ENCODE assay signal across 25 mouse cellular contexts in genomic region chr10:7778361-7778760, GRCm38 (mm10). TPM values are rescaled to one million over a fixed set of nuclear protein-coding genes. Genes with fewer than 3 reads are reported as not detected.
A peak's percentile ranks its signal among the peaks of the same experiment; 100 is the strongest.
DNase-seq lines count a peak whose midpoint lies in the region; ATAC-seq and TF ChIP-seq lines count a peak whose summit lies in the region.
"Had no signal": no experiment of that assay in that cellular context is flagged by ENCODE, and none has a peak within 500 bp of the region (broad histone marks: within the 10 kb centered on the region; RNA-seq: fewer than 3 reads in every experiment).

No protein-coding gene starts in this region.

- H3K27me3 ChIP-seq in cerebellum, adult 2 months (ENCODE audit: control insufficient read depth, insufficient read depth, low read length): no peaks in the 10 kb centered on the region
- no peaks in the 10 kb centered on the region for H3K27me3 ChIP-seq in liver, adult 2 months (ENCODE audit: control insufficient read depth, insufficient read depth, low read length)
- H3K27me3 ChIP-seq in hindbrain, embryonic 13.5 days: no peaks in the 10 kb centered on the region
- H3K27me3 ChIP-seq: heart, embryonic 13.5 days; hindbrain, embryonic 15.5 days; lung, embryonic 15.5 days; Patski had no signal

- no peak overlapping the region for H3K4me2 ChIP-seq in hindbrain, embryonic 13.5 days
- H3K4me2 ChIP-seq: heart, embryonic 13.5 days; hindbrain, embryonic 15.5 days; liver, embryonic 11.5 days; lung, embryonic 15.5 days had no signal

- no peak overlapping the region for H3K4me3 ChIP-seq in cerebellum, adult 2 months (replicated peaks; ENCODE audit: insufficient read depth, low read depth, low read length)
- H3K4me3 ChIP-seq in liver, adult 2 months (ENCODE audit: insufficient read depth, low read depth, low read length): no peak overlapping the region
- H3K4me3 ChIP-seq in hindbrain, embryonic 13.5 days: no peak overlapping the region
- H3K4me3 ChIP-seq: erythroblast, embryonic 14.5 days; heart, embryonic 13.5 days; hindbrain, embryonic 15.5 days; lung, embryonic 15.5 days had no signal

- peak; percentile 15 for DNase-seq in cerebellum, adult 2 months
- DNase-seq in liver, adult 2 months (ENCODE audit: extremely low read depth, low read depth, low spot score): peak; percentile 7
- no peak for DNase-seq in liver
- DNase-seq in adrenal gland, adult 2 months: peak; percentile 65
- DNase-seq in adrenal gland, postnatal 36 days: peak; percentile 71 to 73
- no peak for DNase-seq in right cerebral cortex, postnatal 36 days (ENCODE audit: low spot score in 2 of 2)
- DNase-seq: cerebellum, adult 9-10 months; heart, postnatal 10 days; kidney, adult 18-20 months; kidney, postnatal 4 days; midbrain, embryonic 14.5 days; right cerebral cortex, postnatal 4 days; thymus, adult 18-20 months; thymus, postnatal 25 days had no signal

- no peak for ATAC-seq in cerebellum, adult (ENCODE audit: insufficient number of reproducible peaks, low FRiP score, low TSS enrichment)
- ATAC-seq in hindbrain, embryonic 13.5 days (ENCODE audit: low FRiP score): no peak
- ATAC-seq: forebrain, embryonic 16.5 days; Patski had no signal

- WGBS in cerebellum, adult 2 months: 87% methylated on average over 3 of the region's 3 CpGs
- WGBS in liver, adult 2 months: 93% methylated on average over 3 of the region's 3 CpGs
- WGBS in hindbrain, embryonic 13.5 days: 93% methylated on average over 3 of the region's 3 CpGs

- H3K4me1 ChIP-seq in cerebellum, adult 2 months (ENCODE audit: control insufficient read depth, insufficient read depth, low read length): no peaks in the 10 kb centered on the region
- H3K4me1 ChIP-seq in liver, adult 2 months (ENCODE audit: control insufficient read depth, insufficient read depth, low read length): peaks cover 6% of the 10 kb centered on the region; the same call in 1 of the 2 replicates
- H3K4me1 ChIP-seq in hindbrain, embryonic 13.5 days (replicated peaks): peaks cover 10% of the 10 kb centered on the region; the same call in 1 of the 2 replicates

- no peak for TF ChIP-seq CTCF in cerebellum, adult 2 months (IDR thresholded peaks at IDR 0.05; ENCODE audit: borderline replicate concordance, insufficient read depth, low read depth, low read length)
- no peak for TF ChIP-seq CTCF in liver, adult 2 months (IDR thresholded peaks at IDR 0.05; ENCODE audit: low read depth, low read length)

- H3K79me2 ChIP-seq in liver, adult 2 months (ENCODE audit: control insufficient read depth, insufficient read depth, low read length): peaks cover 6% of the 10 kb centered on the region; the same call in 1 of the 2 replicates

- H3K9ac ChIP-seq in liver, adult 2 months (ENCODE audit: low read depth, low read length): no peak overlapping the region
- no peak overlapping the region for H3K9ac ChIP-seq in hindbrain, embryonic 13.5 days
- H3K9ac ChIP-seq: heart, embryonic 13.5 days; hindbrain, embryonic 15.5 days; lung, embryonic 15.5 days had no signal

- no peak overlapping the region for H3K27ac ChIP-seq in cerebellum, adult 2 months (ENCODE audit: insufficient read depth, low read length)
- H3K27ac ChIP-seq in liver, adult 2 months (replicated peaks; ENCODE audit: insufficient read depth, low read depth, low read length): no peak overlapping the region
- no peak overlapping the region for H3K27ac ChIP-seq in hindbrain, embryonic 13.5 days
- H3K27ac ChIP-seq: heart, embryonic 13.5 days; hindbrain, embryonic 15.5 days; lung, embryonic 15.5 days; stomach, postnatal 0 days had no signal

- no peaks in the 10 kb centered on the region for H3K9me3 ChIP-seq in hindbrain, embryonic 13.5 days
- H3K9me3 ChIP-seq: heart, embryonic 13.5 days; hindbrain, embryonic 15.5 days; lung, embryonic 15.5 days had no signal

- no peak for TF ChIP-seq POLR2A in cerebellum, adult 2 months (IDR thresholded peaks at IDR 0.05; ENCODE audit: borderline replicate concordance, insufficient read depth, low read length)
- TF ChIP-seq POLR2A in liver, adult 2 months (IDR thresholded peaks at IDR 0.05; ENCODE audit: extremely low read depth, insufficient read depth, low read length): no peak

- peaks cover 15% of the 10 kb centered on the region for H3K36me3 ChIP-seq in liver, adult 2 months (ENCODE audit: control insufficient read depth, insufficient read depth, low read length)
- H3K36me3 ChIP-seq in hindbrain, embryonic 13.5 days: peaks cover 34% of the 10 kb centered on the region

RNA-seq across cellular contexts. Expression of gene Ginm1, which starts 14.3 kb away (rescaled TPM):
- polyA plus RNA-seq in cerebellum, adult 2 months (2012; rRNA removed): 27.6 and 34.1 TPM in 2 replicates
- 34.4 and 64.2 TPM in 2 replicates for total RNA-seq in liver, adult 2 months (2014; rRNA removed)
- polyA plus RNA-seq in liver, adult 2 months (2012; rRNA removed): 13.6 TPM in 2 replicates
- 100 to 1,000 TPM; 224 to 279 TPM for total RNA-seq in adrenal gland, adult 2 months (2021)
- polyA plus RNA-seq in adrenal gland, adult 2 months (2012; rRNA removed): 28.2 and 33.4 TPM in 2 replicates
- 100 to 1,000 TPM; 186 to 323 TPM for total RNA-seq in adrenal gland, postnatal 36 days (2021)
- polyA plus RNA-seq in hindbrain, embryonic 13.5 days (2015; fragmentation: Nextera tagmentation; extraction: Ambion mirVana): 49.3 and 54.5 TPM in 2 replicates

RNA-seq across cellular contexts. Expression of gene Ppil4, which starts 14.3 kb away (rescaled TPM):
- 22.3 and 23.1 TPM in 2 replicates for polyA plus RNA-seq in cerebellum, adult 2 months (2012; rRNA removed)
- 9.1 and 12.1 TPM in 2 replicates for total RNA-seq in liver, adult 2 months (2014; rRNA removed)
- 2.4 and 2.8 TPM in 2 replicates for polyA plus RNA-seq in liver, adult 2 months (2012; rRNA removed)
- 10 to 100 TPM; 21.6 to 26.7 TPM for total RNA-seq in adrenal gland, adult 2 months (2021)
- polyA plus RNA-seq in adrenal gland, adult 2 months (2012; rRNA removed): 2.7 and 3.5 TPM in 2 replicates
- total RNA-seq in adrenal gland, postnatal 36 days (2021): 10 to 100 TPM; 21.4 to 27.8 TPM
- polyA plus RNA-seq in hindbrain, embryonic 13.5 days (2015; fragmentation: Nextera tagmentation; extraction: Ambion mirVana): 49.1 and 49.7 TPM in 2 replicates

RNA-seq across cellular contexts. Expression of gene Katna1, which starts 52.6 kb away (rescaled TPM):
- 12.5 and 13.8 TPM in 2 replicates for polyA plus RNA-seq in cerebellum, adult 2 months (2012; rRNA removed)
- 16.0 and 18.9 TPM in 2 replicates for total RNA-seq in liver, adult 2 months (2014; rRNA removed)
- polyA plus RNA-seq in liver, adult 2 months (2012; rRNA removed): 1.7 and 2.4 TPM in 2 replicates
- 10 to 100 TPM; 28.5 to 31.3 TPM for total RNA-seq in adrenal gland, adult 2 months (2021)
- 0.74 and 1.2 TPM in 2 replicates for polyA plus RNA-seq in adrenal gland, adult 2 months (2012; rRNA removed)
- 10 to 100 TPM; 30.6 to 32.6 TPM for total RNA-seq in adrenal gland, postnatal 36 days (2021)
- polyA plus RNA-seq in hindbrain, embryonic 13.5 days (2015; fragmentation: Nextera tagmentation; extraction: Ambion mirVana): 35.9 and 36.6 TPM in 2 replicates

RNA-seq across cellular contexts. Expression of gene Zc3h12d, which starts 53.9 kb away (rescaled TPM):
- 0.11 and 0.13 TPM in 2 replicates for polyA plus RNA-seq in cerebellum, adult 2 months (2012; rRNA removed)
- total RNA-seq in liver, adult 2 months (2014; rRNA removed): 2.2 and 2.6 TPM in 2 replicates
- polyA plus RNA-seq in liver, adult 2 months (2012; rRNA removed): 1.6 TPM in 2 replicates
- total RNA-seq in adrenal gland, adult 2 months (2021): under 1 TPM; 0.28 to 0.35 TPM
- polyA plus RNA-seq in adrenal gland, adult 2 months (2012; rRNA removed): 0.40 TPM in 2 replicates
- under 1 TPM; 0.13 to 0.33 TPM for total RNA-seq in adrenal gland, postnatal 36 days (2021)
- 0.18 TPM in 2 replicates for polyA plus RNA-seq in hindbrain, embryonic 13.5 days (2015; fragmentation: Nextera tagmentation; extraction: Ambion mirVana)
- total RNA-seq: MEL had no signal
- polyA plus RNA-seq: erythroblast, embryonic 14.5 days; Patski had no signal

Comparison
In these comparisons a context has a peak if more than half of its experiments do, and no peak if none do; other contexts are left out.
1. DNase-seq: peak in cerebellum, adult 2 months (2 of 2), liver, adult 2 months (single experiment), adrenal gland, adult 2 months (single experiment) and adrenal gland, postnatal 36 days (2 of 2); none in liver (single experiment) and right cerebral cortex, postnatal 36 days (0 of 2).